Mouse (Mus musculus) embryonic facial prominence, embryonic 12.5 days (tissue): ENCODE measurements around the gene Ankrd22. TPM values are rescaled to one million over a fixed set of nuclear protein-coding genes. Genes with fewer than 3 reads are reported as not detected.

Experiments
- ATAC-seq: fragments of 200-750 bp; cut with Nextera tagmentation; 2 replicates; pipeline ENCODE4 v1.8.0; 2017; ENCODE audit not compliant: insufficient number of reproducible peaks, insufficient read depth, low FRiP score, low TSS enrichment
- H3K27ac ChIP-seq: fragments of 300-500 bp; sonication (generic); 2 replicates; pipeline ENCODE4 v1.5.1; 2016; ENCODE audit warnings: mild to moderate bottlenecking
- H3K27me3 ChIP-seq: fragments of 300-500 bp; sonication (generic); 2 replicates; pipeline ENCODE4 v1.6.1; 2016; ENCODE audit warnings: mild to moderate bottlenecking, moderate library complexity
- H3K36me3 ChIP-seq: fragments of 300-500 bp; sonication (generic); 2 replicates; pipeline ENCODE4 v1.6.1; 2016; ENCODE audit warnings: mild to moderate bottlenecking
- H3K4me1 ChIP-seq: fragments of 300-500 bp; sonication (generic); 2 replicates; pipeline ENCODE4 v1.6.1; 2016
- H3K4me2 ChIP-seq: fragments of 300-500 bp; sonication (generic); replicated peaks from 2 replicates; pipeline ENCODE4 v1.6.1; 2016; ENCODE audit warnings: mild to moderate bottlenecking, moderate library complexity
- H3K4me3 ChIP-seq: fragments of 300-500 bp; sonication (generic); 2 replicates; pipeline ENCODE4 v1.5.1; 2016; ENCODE audit warnings: mild to moderate bottlenecking
- H3K9ac ChIP-seq: fragments of 300-500 bp; sonication (generic); 2 replicates; pipeline ENCODE4 v1.6.1; 2016; ENCODE audit warnings: mild to moderate bottlenecking, moderate library complexity
- H3K9me3 ChIP-seq: fragments of 300-500 bp; sonication (generic); 2 replicates; pipeline ENCODE4 v1.6.1; 2016; ENCODE audit warnings: mild to moderate bottlenecking, moderate library complexity
- WGBS: fragments of 180-500 bp; shearing (Covaris S2); methylation state at CpG from one replicate; pipeline ENCODE4 v1.1.7; 2016; 5-methylcytosine and 5-hydroxymethylcytosine counted together
- polyA plus RNA-seq: library from polyadenylated mRNA; unstranded; fragments of >200 nt; fragmentation: Nextera tagmentation; extraction: Ambion mirVana; gene quantifications from 2 replicates; pipeline ENCODE4 v1.2.1, GENCODE M21; 2016

Ankrd22 gene
- polyA plus RNA-seq, 1 experiment from 2014 or later: 0.37 TPM

GRCm38 (mm10) chr19:34198066-34198465 is 32.2 kb upstream of the Ankrd22 start:
- Histone ChIP-seq H3K9me3 (no peaks in the 10 kb centered on the region), H3K4me2 (no peak overlapping the region), H3K36me3 (no peaks in the 10 kb centered on the region), H3K4me3 (no peak overlapping the region), H3K9ac (no peak overlapping the region), H3K27me3 (no peaks in the 10 kb centered on the region), H3K27ac (no peak overlapping the region), H3K4me1 (0 out of 2 replicates have a peak, but pooled peaks cover 7% of the 10 kb centered on the region)
- 100% methylated on average over 1 of the region's 1 CpGs for WGBS
- no peak for ATAC-seq

- WGBS: 20% methylated on average over 2 of the region's 2 CpGs
- no peak for ATAC-seq
- H3K4me1 ChIP-seq: 0 out of 2 replicates have a peak, but pooled peaks cover 7% of the 10 kb centered on the region
- no peak overlapping the region for H3K4me2 ChIP-seq
- H3K4me3 ChIP-seq: no peak overlapping the region
- no peak overlapping the region for H3K27ac ChIP-seq
- no peak overlapping the region for H3K9ac ChIP-seq
- no peaks in the 10 kb centered on the region for H3K36me3 ChIP-seq
- no peaks in the 10 kb centered on the region for H3K9me3 ChIP-seq
- H3K27me3 ChIP-seq: 0 out of 2 replicates have a peak, but pooled peaks cover 3% of the 10 kb centered on the region
Measured at GRCm38 (mm10) chr19:34195031-34195430, 29.2 kb upstream of the Ankrd22 start.

- WGBS: 69% methylated on average over 6 of the region's 6 CpGs
- Histone ChIP-seq H3K9ac (no peak overlapping the region), H3K36me3 (no peaks in the 10 kb centered on the region), H3K4me2 (peak overlapping the region; percentile 82), H3K27me3 (0 out of 2 replicates have a peak, but pooled peaks cover 6% of the 10 kb centered on the region), H3K9me3 (no peaks in the 10 kb centered on the region), H3K27ac (no peak overlapping the region), H3K4me3 (no peak overlapping the region), H3K4me1 (0 out of 2 replicates have a peak, but pooled peaks cover 7% of the 10 kb centered on the region)
- no peak for ATAC-seq
Measured at GRCm38 (mm10) chr19:34194132-34194745, 28.4 kb upstream of the Ankrd22 start.

GRCm38 (mm10) chr19:34193683-34194082 is 27.8 kb upstream of the Ankrd22 start:
- H3K9me3 ChIP-seq: no peaks in the 10 kb centered on the region
- no peaks in the 10 kb centered on the region for H3K36me3 ChIP-seq
- H3K4me1 ChIP-seq: 0 out of 2 replicates have a peak, but pooled peaks cover 7% of the 10 kb centered on the region
- H3K27me3 ChIP-seq: 0 out of 2 replicates have a peak, but pooled peaks cover 6% of the 10 kb centered on the region
- H3K4me2 ChIP-seq: peak overlapping the region; percentile 82
- peak overlapping the region; percentile 57 for H3K4me3 ChIP-seq
- 33% methylated on average over 9 of the region's 9 CpGs for WGBS
- H3K9ac ChIP-seq: no peak overlapping the region
- H3K27ac ChIP-seq: no peak overlapping the region
- ATAC-seq: no peak

GRCm38 (mm10) chr19:34193149-34193548 is 27.3 kb upstream of the Ankrd22 start:
- Histone ChIP-seq H3K4me2 (peak overlapping the region; percentile 82), H3K27ac (no peak overlapping the region), H3K4me1 (0 out of 2 replicates have a peak, but pooled peaks cover 7% of the 10 kb centered on the region), H3K4me3 (peak overlapping the region; percentile 57), H3K36me3 (no peaks in the 10 kb centered on the region), H3K27me3 (0 out of 2 replicates have a peak, but pooled peaks cover 6% of the 10 kb centered on the region), H3K9ac (no peak overlapping the region), H3K9me3 (no peaks in the 10 kb centered on the region)
- no peak for ATAC-seq
- 3% methylated on average over 9 of the region's 9 CpGs for WGBS

- no peak within 1 kb of the TSS; the same call in 1 of the 2 replicates for H3K27ac ChIP-seq
- WGBS: under 1% methylated on average over 61 of the region's 62 CpGs
Measured at GRCm38 (mm10) chr19:34192008-34192963, 26.4 kb upstream of the Ankrd22 start, which contains the start of gene Stambpl1. Gene Stambpl1 (plus strand): TSS chr19:34192229.

GRCm38 (mm10) chr19:34191645-34192007 is 25.8 kb upstream of the Ankrd22 start:
- H3K9ac ChIP-seq: peak overlapping the region; percentile 55; the same call in 1 of the 2 replicates
- peak; percentile 53; the same call in 1 of the 2 replicates for ATAC-seq
- WGBS: 15% methylated on average over 10 of the region's 10 CpGs

More at GRCm38 (mm10) chr19:34192008-34192963, 26.4 kb upstream of the Ankrd22 start, which contains the start of gene Stambpl1:
- Histone ChIP-seq H3K9ac (peak within 1 kb of the TSS; percentile 55), H3K27me3 (0 out of 2 replicates have a peak, but pooled peaks cover 6% of the 10 kb centered on the region), H3K4me1 (0 out of 2 replicates have a peak, but pooled peaks cover 7% of the 10 kb centered on the region), H3K36me3 (no peaks in the 10 kb centered on the region), H3K4me3 (peak within 1 kb of the TSS; percentile 57), H3K4me2 (peak within 1 kb of the TSS; percentile 82), H3K9me3 (no peaks in the 10 kb centered on the region)
- ATAC-seq: peak; percentile 79

GRCm38 (mm10) chr19:34186845-34187244 is 21.0 kb upstream of the Ankrd22 start:
- H3K27me3 ChIP-seq: 0 out of 2 replicates have a peak, but pooled peaks cover 6% of the 10 kb centered on the region
- no peak overlapping the region for H3K4me2 ChIP-seq
- no peaks in the 10 kb centered on the region for H3K36me3 ChIP-seq
- no peak overlapping the region for H3K27ac ChIP-seq
- no peak for ATAC-seq
- no peak overlapping the region for H3K9ac ChIP-seq
- H3K4me1 ChIP-seq: no peaks in the 10 kb centered on the region
- H3K4me3 ChIP-seq: no peak overlapping the region
- no peaks in the 10 kb centered on the region for H3K9me3 ChIP-seq
- WGBS: 89% methylated on average over 4 of the region's 4 CpGs

More at GRCm38 (mm10) chr19:34191645-34192007, 25.8 kb upstream of the Ankrd22 start:
- no peaks in the 10 kb centered on the region for H3K36me3 ChIP-seq
- 0 out of 2 replicates have a peak, but pooled peaks cover 6% of the 10 kb centered on the region for H3K27me3 ChIP-seq
- H3K4me1 ChIP-seq: 0 out of 2 replicates have a peak, but pooled peaks cover 7% of the 10 kb centered on the region
- peak overlapping the region; percentile 57 for H3K4me3 ChIP-seq
- no peak overlapping the region; the same call in 1 of the 2 replicates for H3K27ac ChIP-seq
- H3K9me3 ChIP-seq: no peaks in the 10 kb centered on the region
- peak overlapping the region; percentile 82 for H3K4me2 ChIP-seq

GRCm38 (mm10) chr19:34182490-34182889 is 16.6 kb upstream of the Ankrd22 start:
- no peaks in the 10 kb centered on the region for H3K9me3 ChIP-seq
- H3K4me3 ChIP-seq: no peak overlapping the region
- no peak overlapping the region for H3K27ac ChIP-seq
- WGBS: 77% methylated on average over 5 of the region's 5 CpGs
- H3K4me1 ChIP-seq: no peaks in the 10 kb centered on the region
- H3K36me3 ChIP-seq: no peaks in the 10 kb centered on the region
- H3K4me2 ChIP-seq: no peak overlapping the region
- H3K9ac ChIP-seq: no peak overlapping the region
- ATAC-seq: no peak
- no peaks in the 10 kb centered on the region for H3K27me3 ChIP-seq

GRCm38 (mm10) chr19:34181234-34181633 is 15.4 kb upstream of the Ankrd22 start:
- 77% methylated on average over 3 of the region's 3 CpGs for WGBS
- H3K4me1 ChIP-seq: no peaks in the 10 kb centered on the region
- no peaks in the 10 kb centered on the region for H3K9me3 ChIP-seq
- no peak overlapping the region for H3K4me2 ChIP-seq
- no peak overlapping the region for H3K9ac ChIP-seq
- no peak overlapping the region for H3K27ac ChIP-seq
- no peaks in the 10 kb centered on the region for H3K36me3 ChIP-seq
- H3K4me3 ChIP-seq: no peak overlapping the region
- no peak for ATAC-seq
- no peaks in the 10 kb centered on the region for H3K27me3 ChIP-seq

- Histone ChIP-seq H3K36me3 (no peaks in the 10 kb centered on the region), H3K4me3 (no peak overlapping the region), H3K27me3 (no peaks in the 10 kb centered on the region), H3K27ac (no peak overlapping the region), H3K4me1 (no peaks in the 10 kb centered on the region), H3K9me3 (no peaks in the 10 kb centered on the region), H3K4me2 (no peak overlapping the region), H3K9ac (no peak overlapping the region)
- ATAC-seq: no peak
- 83% methylated on average over 2 of the region's 2 CpGs for WGBS
Measured at GRCm38 (mm10) chr19:34180316-34180715, 14.5 kb upstream of the Ankrd22 start.
